Mouse (Mus musculus) gastrocnemius, adult 2 months (tissue): ENCODE data around the gene Fam78b. TPM values are rescaled to one million over a fixed set of nuclear protein-coding genes. Genes with fewer than 3 reads are reported as not detected.

Experiments
- DNase-seq: peaks from one replicate; pipeline ENCODE4 v3.0.0; 2022
- H3K27ac ChIP-seq: fragments of 200-600 bp; 2 replicates; pipeline ENCODE4 v1.8.1; 2022; ENCODE audit warnings: mild to moderate bottlenecking
- H3K4me3 ChIP-seq: fragments of 200-600 bp; 2 replicates; pipeline ENCODE4 v1.8.1; 2022; ENCODE audit warnings: mild to moderate bottlenecking, moderate library complexity
- CTCF ChIP-seq: fragments of 200-600 bp; IDR thresholded peaks from 2 replicates; pipeline ENCODE4 v1.8.1; 2022; ENCODE audit warnings: antibody characterized with exemption, mild to moderate bottlenecking, moderate library complexity
- intact Hi-C: fragments of 180-260 bp; cut with DNase I; formaldehyde crosslinking; loops from one replicate; pipeline ENCODE4 v1.15.1; 2025
- total RNA-seq, 2 experiments: library from RNA; stranded (reverse); gene quantifications; 2 replicates each; pipeline ENCODE4 v1.2.3; 2021

The Fam78b gene
- total RNA-seq, 2 experiments from 2014 or later, result 2.6 to 3.4 TPM

DNA sequence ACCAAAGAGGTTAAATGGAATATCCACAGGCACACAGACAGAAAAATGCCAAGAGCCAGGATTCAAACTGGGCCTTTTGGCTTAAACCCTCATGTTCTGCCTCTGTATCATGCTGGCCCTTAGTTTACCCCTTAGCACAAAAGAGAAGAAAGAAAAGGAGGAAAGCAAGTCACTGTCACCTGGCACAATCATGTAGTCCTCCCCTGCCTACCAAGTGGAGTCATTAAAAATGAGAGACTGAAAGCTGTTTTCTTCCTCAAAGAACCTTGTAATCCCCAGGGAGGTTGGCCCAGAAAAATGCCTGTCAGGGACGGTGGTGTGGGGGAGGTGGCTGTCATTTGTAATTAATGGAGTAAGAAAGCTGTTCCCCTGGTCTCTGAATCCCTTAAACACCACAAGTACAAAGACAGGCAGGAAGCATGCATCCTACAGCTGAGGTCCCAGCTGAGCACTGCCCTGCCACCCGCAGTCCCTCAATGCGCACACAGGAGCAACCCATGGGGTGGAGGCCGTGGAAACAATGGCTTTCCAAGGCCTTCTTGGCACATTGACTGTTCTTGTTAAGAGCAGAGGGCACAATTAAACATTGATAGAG, 81.4 kb downstream of the Fam78b start:
- no peak overlapping the region for H3K27ac ChIP-seq
- no peak overlapping the region for H3K4me3 ChIP-seq
- no peak for TF ChIP-seq CTCF
- intact Hi-C loops, result no loop called here
- DNase-seq, result no peak

- intact Hi-C loops, result no loop called here
- DNase-seq, result no peak
- Histone ChIP-seq H3K27ac (no peak overlapping the region), H3K4me3 (no peak overlapping the region)
- TF ChIP-seq CTCF, result no peak
Measured at GRCm38 (mm10) chr1:167083181-167083580, 82.0 kb downstream of the Fam78b start.

- Histone ChIP-seq H3K4me3 (no peak overlapping the region), H3K27ac (no peak overlapping the region)
- no peak for TF ChIP-seq CTCF
- no peak for DNase-seq
- intact Hi-C loops, result no loop called here
Measured at GRCm38 (mm10) chr1:167084330-167084729, 83.1 kb downstream of the Fam78b start.

GRCm38 (mm10) chr1:167085461-167085860, 84.2 kb downstream of the Fam78b start:
- TF ChIP-seq CTCF, result no peak

GRCm38 (mm10) chr1:167090466-167090865, 89.2 kb downstream of the Fam78b start:
- no peak overlapping the region for H3K27ac ChIP-seq
- intact Hi-C loops, result no loop called here
- DNase-seq, result no peak
- H3K4me3 ChIP-seq, result no peak overlapping the region
- no peak for TF ChIP-seq CTCF

More at GRCm38 (mm10) chr1:167085461-167085860, 84.2 kb downstream of the Fam78b start:
- no peak overlapping the region for H3K4me3 ChIP-seq
- H3K27ac ChIP-seq, result no peak overlapping the region
- DNase-seq, result no peak
- intact Hi-C loops, result no loop called here

GRCm38 (mm10) chr1:167093551-167093950, 92.3 kb downstream of the Fam78b start:
- intact Hi-C loops, result no loop called here

DNA sequence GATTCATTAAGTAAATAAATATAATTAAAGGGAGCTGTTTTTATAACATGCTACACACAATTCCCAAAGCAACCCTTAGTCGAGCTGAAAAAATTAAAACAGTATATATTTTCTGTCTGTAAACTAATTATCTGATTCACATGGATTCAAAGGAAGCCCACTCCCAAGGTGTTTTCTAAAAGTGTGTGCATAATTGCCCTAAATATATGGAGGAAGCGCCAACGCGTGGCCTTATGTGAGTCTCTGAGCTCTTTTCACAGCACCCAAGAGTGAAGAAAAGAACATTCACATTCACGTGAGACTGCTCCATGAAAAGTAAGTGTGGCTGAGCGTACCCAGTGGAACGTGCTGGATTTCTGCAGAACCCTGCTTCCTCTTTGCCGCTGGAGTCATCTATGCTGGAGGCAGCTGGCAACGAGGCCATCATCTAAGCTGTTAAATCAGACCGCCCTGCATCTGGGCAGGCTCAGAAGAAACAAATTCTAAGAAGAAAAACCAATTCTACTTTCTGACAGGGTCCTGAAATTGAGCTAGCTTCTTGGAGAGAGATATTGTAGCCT, 93.5 kb downstream of the Fam78b start:
- intact Hi-C loops, result no loop called here
- TF ChIP-seq CTCF, result no peak
- no peak for DNase-seq
- no peak overlapping the region for H3K27ac ChIP-seq
- no peak overlapping the region for H3K4me3 ChIP-seq

More at GRCm38 (mm10) chr1:167093551-167093950, 92.3 kb downstream of the Fam78b start:
- TF ChIP-seq CTCF, result no peak
- H3K4me3 ChIP-seq, result no peak overlapping the region
- DNase-seq, result no peak
- no peak overlapping the region for H3K27ac ChIP-seq

DNA sequence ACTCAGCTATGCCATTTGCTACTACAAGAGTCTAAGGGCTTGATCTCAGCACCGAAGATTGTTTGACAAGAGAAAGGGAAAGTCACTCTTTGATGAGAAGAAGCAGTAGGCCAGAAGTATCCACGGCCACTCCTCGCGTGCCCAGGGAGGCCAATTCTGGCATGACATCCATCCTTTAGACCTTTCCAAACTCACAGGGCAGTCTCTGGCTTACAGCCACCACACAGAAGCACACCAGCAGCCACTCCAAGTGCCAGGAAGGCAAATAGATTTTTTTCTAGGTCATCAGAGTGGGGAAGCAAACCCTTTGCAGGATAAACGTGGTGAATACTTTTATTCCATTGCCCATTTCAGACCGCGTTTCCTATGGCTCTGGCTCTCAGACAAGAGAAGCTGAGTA, 97.5 kb downstream of the Fam78b start:
- intact Hi-C loops, result no loop called here
- no peak for DNase-seq
- no peak overlapping the region for H3K4me3 ChIP-seq
- TF ChIP-seq CTCF, result no peak
- H3K27ac ChIP-seq, result no peak overlapping the region

DNA sequence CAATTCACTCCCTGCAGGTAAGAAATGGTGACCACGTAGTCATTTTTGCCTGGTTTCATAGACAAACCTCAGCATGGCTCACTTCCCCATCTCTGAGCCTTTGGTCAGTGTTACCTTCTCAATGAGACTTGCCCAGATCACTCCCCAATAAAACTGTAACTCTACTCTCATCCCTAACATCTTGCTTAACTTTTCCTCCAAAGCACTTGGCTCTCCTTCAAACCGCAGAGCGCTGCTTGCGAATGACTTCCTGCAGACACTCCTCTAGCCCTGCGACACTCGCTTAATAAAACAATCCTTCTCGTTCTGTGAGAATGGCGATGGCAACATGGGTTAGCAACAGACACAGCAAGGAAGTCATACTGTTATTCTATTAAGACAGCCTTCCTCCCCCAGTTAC, 100.8 kb downstream of the Fam78b start:
- Histone ChIP-seq H3K4me3 (peak overlapping the region; percentile 5; the same call in 1 of the 2 replicates), H3K27ac (no peak overlapping the region)
- intact Hi-C loops, result no loop called here
- DNase-seq, result no peak
- TF ChIP-seq CTCF, result no peak

- intact Hi-C loops, result no loop called here
- H3K27ac ChIP-seq, result no peak overlapping the region
- TF ChIP-seq CTCF, result no peak
- peak overlapping the region; percentile 5; the same call in 1 of the 2 replicates for H3K4me3 ChIP-seq
- DNase-seq, result no peak
Measured at GRCm38 (mm10) chr1:167102566-167102965, 101.3 kb downstream of the Fam78b start.

DNA sequence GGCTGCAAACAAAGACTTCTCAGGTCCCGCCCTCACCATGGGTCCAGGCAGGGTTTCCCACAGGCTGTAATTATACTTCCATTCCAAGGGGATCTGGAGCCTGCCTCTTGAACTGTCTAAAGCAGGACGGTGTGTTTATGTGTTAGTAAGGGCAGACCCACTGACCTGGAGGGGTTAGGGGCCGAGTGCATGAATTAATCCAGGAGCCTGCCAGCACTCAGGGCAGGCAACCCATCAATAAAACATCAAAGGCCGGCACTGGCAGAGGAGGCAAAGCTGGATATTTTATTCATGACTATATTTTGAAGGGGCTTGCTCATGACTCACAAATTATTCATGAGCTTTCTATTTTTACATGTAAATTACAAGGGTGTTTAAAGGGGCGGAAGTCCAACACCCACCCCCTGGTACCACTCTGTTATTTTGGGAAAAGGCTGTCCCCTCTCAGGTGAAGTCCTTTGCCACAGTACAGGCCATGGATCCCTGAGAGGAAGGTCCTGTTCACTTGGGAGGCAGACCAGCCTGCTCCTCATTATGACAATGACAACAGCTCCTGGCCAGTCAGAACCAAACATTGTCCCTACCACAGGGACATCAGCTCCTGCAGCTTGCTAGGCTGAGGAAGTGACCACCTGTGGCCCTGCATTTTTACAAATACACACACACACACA, 103.9 kb downstream of the Fam78b start:
- no peak overlapping the region for H3K27ac ChIP-seq
- H3K4me3 ChIP-seq, result no peak overlapping the region
- no peak for TF ChIP-seq CTCF
- no peak for DNase-seq
- intact Hi-C loops, result no loop called here

DNA sequence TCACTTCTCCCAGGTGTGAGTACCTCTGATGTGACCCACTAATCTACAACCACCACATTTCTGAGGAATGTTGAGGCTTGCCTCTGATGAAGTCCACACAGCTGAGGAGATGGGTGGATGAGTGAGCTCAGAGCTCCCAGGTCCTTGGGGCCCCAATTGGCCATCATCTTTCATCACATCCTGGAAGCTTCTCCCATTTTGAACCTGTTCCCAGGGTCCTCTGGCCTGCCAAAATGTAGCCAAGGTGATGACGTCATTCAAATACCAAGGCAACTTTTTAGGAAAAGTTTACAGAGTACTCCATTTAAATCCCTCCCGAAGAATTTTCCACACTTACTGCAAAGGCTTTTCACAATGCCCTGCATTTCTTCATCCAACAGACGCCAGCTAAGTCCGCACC, 104.7 kb downstream of the Fam78b start:
- intact Hi-C loops, result no loop called here
- no peak for DNase-seq
- TF ChIP-seq CTCF, result no peak
- Histone ChIP-seq H3K4me3 (no peak overlapping the region), H3K27ac (no peak overlapping the region)

GRCm38 (mm10) chr1:167108973-167109509, 107.8 kb downstream of the Fam78b start:
- DNase-seq, result no peak
- intact Hi-C loops, result no loop called here
- TF ChIP-seq CTCF, result no peak
- no peak overlapping the region for H3K4me3 ChIP-seq
- no peak overlapping the region for H3K27ac ChIP-seq
